Mouse (Mus musculus) T-helper 2 cell (primary cell): Measurements from ENCODE around the gene Myh10.

Experiments used
- in situ Hi-C: fragments of 300-600 bp; cut with MboI, MseI; formaldehyde crosslinking; loops from one replicate; pipeline ENCODE4 v1.15.1; 2025; ENCODE audit warnings: high pct_unique_total_duplicates

Myh10 gene

DNA sequence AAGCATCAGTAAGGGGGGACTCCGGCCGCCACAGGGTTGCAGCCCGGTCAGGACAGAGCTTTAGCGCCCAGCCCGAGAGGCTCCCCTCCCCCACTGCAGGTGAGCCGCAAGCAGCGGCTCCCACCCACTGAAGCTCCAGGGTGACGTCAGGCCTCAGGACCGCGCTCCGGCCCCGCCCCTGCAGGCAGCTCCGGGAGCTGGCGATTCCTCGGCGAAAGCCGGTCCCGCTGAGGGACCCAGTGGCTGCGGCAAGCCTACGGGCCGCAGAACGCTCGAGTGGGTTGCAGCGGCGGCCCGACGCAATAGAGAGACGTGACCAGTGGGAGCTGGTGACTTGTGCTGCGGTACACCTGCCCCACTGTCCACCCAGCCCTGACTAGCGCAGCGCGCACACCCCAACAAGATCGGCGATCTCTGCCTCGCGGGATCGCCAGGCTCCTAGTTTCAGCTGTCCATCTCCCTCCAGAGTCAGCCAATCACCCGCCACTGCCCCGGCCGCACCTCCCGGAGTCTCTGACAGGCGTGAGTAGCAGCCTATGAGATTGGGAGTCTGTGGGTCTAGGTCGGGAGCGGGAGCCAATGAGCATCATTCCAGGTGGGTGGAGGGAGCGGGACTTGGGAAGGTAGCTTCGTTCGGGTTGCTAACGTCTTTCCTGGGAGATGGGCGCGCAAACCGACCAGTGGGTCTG, at the start of gene Myh10:
Gene Myh10, plus strand, starts transcription at position 239 of the 689 bp plus-strand sequence.
- in situ Hi-C loops, result no loop called here

DNA sequence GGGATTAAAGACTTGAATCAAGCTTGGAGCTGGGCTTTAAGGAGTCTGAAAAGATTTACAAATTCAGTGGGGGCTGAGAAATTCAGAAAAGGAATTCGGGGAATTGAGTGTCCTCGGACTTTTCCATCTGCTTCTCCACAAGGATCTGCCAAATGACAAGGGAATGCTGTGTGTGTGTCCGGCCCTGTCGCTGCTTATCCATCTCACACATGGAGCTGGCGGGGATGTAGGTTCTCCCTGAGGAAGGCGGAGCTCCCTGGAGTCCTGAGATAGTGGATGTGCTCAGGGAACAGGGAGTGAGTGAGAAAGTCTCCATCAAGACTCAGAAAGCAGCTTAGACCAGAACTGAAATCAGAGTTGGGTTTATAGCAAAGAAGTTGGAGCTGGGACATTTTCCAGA, 46.6 kb upstream of the Myh10 start:
- in situ Hi-C loops, result no loop called here

DNA sequence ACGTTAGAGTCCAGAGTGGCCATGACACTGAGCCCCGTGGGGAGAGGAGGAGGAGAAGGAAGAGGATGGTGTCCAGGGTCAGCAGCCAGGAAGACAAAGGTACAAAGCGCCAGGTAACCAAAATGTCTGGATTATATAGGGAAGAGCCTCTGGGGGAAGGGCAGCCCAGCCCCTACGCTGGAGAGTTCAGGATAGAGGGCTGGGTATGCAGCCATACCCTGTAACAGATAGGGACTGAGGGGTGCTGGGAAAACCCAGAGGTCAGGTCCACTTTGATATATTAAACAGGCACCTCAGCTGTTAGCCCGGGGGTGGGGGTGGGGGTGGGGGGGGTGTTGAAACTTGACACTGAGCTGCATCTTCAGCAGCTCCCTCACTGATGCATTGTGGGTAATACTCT, 43.6 kb upstream of the Myh10 start:
- in situ Hi-C loops, result no loop called here

DNA sequence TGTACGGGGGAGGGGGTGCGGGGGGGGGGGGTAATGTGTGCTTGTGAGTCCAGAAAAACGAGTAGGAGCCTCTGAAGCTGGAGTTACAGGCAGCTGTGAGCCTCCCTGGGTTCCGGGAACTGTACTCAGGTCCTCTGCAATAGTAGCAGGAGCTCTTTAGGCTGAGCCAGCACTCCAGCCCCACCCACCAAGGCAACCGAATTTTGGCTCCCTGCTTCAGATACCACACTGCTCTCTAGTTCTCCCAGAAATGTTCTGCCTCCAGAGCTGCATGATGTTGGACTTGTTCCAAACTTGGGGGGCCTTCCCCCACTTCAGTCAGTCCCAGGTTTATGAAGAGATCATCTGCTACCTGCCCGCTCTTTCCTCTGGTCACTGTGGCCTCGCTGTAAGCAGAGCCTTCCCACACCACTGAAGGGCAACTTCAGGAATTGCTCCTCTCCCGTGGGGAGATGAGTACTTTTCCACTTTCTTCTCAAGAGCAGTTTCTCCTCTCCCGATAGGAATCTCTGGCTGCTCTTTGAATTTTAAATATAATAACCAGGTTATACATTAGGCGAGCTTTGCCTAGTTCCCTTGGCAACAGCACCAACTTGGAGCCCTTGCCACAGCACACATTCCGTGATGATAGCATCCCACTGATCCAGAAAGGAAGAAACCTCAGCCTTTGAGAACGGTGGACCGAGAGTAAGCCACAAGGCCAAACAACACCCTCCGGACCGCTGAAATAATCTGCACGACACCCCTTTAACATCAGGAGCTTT, 42.8 kb upstream of the Myh10 start:
- in situ Hi-C loops, result no loop called here

DNA sequence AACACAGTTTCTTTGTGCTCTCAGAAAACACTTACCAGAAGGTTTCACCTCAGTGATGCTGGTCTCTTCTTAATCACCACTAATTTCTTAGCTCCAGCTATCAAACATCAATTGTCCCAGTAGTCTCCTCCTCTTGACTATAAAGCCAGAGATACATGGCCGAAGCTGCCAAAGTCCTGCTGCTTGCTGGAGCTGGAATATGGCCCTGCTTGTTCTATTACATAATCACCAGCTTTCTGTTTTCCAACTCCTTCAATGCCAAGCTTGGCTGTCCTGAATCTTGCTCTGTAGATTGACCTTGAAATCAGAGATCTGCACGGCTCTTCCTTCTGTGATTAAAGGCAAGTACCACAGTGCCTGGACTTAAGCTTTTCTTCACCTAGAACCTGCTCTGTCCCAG, 39.8 kb upstream of the Myh10 start:
- in situ Hi-C loops, result no loop called here

DNA sequence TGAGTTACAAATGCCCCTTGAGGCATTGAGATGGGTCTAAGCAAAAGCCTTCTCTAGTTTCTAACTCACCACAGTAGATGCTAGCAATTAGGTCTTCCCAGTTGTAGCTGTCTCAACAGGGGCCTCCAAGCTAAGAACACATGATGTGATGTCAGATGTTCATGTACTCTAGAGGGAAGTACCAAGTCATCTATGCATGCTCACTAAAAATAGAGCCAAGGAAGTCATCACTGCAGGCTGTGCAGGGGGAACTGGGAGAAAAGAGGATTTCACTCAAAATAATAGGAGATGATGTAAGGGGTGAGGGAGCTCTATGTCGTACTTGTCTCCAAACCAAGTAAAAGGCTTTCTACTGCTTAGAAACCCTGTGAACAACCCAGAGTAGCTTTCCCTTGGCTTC, 35.8 kb upstream of the Myh10 start:
- in situ Hi-C loops, result no loop called here

DNA sequence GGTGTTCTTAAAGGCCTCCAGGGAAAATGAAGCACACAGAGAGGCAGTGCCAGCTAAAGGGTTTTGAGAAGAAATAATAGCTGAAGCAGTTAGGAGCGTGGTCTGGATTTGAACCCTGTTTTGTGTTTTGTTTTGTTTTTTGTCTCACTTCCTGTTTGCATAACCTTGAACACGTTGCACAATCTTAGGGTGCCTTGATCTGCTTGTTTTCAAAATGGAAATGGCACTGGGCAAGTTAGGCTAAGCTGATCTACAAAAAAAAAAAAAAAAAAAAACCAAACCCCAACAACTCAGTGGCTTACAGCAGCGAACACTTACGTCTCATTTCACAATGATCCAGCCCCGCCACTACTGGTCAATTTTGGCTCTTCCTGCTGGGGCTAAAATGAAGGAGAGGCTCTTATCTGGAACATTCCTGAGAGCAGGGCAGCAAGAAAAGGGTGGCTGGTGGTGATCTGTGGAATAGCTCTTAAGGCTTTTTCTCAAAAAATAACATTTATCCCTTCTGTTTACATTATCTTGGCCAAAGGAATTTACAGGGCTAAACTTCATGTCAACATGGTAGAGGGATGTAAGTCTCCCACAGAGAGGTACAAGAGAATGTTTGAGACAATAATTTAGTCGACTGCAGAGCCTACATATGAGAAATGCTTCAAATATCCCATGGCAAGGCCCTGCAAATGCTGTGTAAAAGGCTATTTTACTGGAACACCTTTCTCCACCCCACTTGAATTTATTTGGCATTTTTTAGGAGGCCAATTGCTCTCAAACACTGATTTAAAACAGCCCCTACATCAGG, 34.3 kb upstream of the Myh10 start:
- in situ Hi-C loops, result no loop called here

DNA sequence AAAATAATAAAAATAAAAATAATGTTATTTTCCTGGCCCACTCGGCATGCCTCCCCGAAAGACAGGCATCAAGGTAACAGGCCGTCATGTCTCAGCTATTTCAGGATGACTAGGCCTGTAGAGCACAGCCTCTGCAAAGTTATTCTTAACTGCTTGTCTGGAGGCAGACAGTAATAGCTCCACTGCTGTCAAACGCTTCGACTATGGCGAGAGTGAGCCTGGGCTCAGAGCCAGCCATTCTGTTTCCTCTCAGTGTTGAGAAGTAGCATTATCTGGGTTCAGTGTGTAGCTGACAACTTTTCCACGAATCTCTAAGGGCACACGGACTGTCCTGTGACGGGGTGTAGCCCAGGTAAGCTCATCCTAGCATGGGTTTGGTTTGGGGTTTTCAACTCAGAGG, 33.5 kb upstream of the Myh10 start:
- in situ Hi-C loops, result no loop called here

DNA sequence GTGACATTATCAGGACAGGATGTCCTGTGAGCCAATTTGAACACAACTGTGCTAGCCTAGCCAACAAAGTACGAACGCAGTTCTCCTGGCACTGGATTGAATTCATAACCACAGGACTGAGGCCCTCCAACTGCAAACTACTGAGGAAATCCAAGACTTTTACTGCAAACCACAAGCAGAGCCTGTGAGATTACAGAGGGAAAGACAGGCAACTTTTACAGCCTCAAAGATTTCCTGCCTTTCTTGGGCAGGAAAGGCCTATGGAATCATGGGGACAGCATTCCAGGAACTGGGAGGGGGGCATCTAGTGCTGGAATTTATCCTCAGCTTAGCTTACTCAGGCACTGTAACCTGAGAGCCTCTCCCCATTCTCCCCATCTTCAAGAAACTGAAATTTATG, 26.0 kb upstream of the Myh10 start:
- in situ Hi-C loops, result no loop called here

DNA sequence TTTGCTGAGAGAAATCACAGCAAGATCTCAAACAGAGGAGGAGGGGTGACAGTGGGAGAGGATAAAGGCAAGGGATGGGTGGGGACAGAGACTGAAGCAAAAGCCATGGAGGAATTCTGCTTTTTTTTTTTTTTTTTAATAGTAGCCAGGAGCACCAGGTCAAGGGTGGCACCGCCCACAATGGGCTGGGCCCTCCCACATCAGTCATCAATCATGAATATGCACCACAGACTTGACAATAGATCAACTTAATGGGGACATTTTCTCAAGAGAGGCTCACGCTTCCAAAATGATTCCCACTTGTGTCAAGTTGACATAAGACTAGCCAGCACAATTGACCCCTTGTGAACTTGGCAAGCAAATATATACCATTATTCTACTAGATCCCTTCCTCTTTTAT, 25.1 kb upstream of the Myh10 start:
- in situ Hi-C loops, result no loop called here

DNA sequence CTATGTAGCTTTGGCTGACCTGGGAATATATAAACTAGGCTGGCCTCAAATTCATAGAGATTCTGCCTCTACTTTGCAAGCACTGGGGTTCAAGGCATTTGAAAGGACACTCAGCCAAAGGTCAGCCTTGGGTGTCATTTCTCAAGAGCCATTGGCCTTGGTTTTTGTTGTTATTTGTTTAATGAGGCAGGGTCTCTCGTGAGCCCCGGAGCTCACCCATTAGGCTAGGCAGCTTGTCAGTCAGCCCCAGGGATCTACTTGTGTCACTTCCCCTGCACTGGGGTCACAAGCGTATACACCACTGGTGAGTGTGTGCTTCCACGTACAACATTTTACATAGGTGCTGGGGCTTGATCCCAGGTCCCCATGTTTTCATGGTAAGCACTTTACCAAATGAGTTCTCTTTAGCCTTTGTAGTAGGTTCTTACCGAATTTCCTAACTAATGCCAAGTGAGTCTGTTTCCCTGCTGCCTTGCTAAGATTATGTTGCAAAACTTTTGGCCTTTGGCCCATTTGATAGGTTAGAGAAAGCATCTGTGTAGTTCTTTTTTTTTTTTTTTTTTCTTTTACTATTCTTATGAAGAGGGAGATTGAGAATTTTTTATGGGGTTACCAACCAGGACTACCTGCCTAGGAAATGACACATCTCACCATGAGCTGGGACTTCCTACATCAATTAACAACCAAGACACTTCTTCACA, 18.9 kb upstream of the Myh10 start:
- in situ Hi-C loops, result no loop called here

DNA sequence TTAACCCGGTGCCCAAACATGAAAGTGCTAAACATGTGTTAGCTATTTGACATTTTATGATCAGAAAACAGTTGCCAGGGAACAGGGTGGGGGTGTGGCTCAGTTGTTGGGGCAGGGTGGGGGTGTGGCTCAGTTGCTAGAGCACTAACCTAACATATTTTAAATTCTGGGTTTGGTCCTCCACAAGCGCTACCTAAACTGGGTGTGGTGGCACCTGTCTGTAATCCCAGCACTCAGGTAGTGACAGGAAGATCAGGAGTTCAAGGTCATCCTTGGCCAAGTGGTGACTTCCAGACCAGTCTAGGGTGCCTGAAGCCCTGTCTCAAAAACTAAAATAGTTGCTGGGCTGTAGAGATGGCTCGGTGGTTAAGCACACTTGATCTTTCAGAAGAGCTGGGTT, 17.3 kb upstream of the Myh10 start:
- in situ Hi-C loops, result no loop called here

DNA sequence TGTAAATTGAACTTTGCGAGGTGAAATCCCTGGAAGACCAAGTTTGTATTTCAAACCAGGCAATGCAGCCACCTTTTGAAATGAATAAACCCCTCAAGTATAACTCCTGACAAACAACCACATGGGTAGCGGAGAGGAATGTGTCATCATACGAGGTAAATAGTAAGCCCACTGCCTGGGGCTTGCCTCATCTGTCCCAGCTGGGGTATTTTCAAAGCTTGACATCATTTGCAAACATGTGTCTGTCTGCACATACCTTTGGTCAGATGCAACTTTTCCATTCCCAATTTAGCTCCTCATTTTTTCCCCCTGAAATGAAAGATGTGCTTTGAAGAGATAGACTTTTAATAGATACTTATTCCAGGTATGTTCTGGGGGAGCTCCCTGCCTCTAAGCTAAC, 16.7 kb upstream of the Myh10 start:
- in situ Hi-C loops, result no loop called here

DNA sequence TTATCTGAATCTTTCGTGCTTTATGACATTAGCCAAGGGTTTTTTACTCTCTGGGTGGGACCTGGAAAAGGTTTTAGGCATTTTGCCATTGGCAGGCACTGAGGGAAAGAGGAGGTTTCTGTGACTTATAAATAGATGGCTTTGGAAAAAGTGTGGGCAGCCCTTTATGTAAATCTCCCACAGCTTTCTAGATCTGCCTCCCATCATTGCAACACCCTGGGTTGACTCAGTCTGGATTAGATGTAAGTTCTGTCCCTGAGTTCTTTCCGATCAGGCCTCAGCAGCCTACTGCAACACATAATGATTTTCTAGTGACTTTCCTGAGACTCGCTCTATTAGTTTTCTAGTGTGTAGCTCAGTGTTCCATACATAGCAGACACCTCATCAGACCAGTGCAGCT, 16.1 kb upstream of the Myh10 start:
- in situ Hi-C loops, result no loop called here

DNA sequence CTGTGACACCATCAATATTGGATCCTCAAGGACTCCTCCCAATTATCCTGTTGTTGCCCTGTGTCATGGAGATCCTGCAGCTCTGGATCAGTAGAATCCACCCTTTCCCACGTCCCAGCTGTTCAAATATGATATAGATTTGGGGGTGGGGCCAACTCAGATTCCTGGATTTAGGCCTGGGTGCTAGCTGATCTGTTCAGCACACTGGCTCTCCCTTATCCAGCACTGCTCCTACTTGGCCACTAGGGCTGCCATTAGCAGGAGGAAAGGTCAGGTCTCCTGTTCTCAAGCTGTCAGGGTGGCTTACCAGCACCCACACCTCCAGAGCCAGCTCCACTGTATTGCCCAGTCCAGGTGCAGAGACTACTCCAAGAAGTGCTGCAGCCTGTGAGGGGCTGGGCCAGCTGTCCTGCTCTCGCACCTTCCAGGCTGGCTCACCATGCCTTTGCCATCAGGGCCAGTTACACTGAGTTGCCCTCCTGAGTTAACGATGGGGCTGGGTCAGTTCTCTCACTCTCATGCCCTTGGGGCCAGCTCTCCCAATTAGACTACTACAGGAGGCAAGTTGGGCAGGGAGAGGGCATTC, 10.0 kb upstream of the Myh10 start:
- in situ Hi-C loops, result no loop called here

DNA sequence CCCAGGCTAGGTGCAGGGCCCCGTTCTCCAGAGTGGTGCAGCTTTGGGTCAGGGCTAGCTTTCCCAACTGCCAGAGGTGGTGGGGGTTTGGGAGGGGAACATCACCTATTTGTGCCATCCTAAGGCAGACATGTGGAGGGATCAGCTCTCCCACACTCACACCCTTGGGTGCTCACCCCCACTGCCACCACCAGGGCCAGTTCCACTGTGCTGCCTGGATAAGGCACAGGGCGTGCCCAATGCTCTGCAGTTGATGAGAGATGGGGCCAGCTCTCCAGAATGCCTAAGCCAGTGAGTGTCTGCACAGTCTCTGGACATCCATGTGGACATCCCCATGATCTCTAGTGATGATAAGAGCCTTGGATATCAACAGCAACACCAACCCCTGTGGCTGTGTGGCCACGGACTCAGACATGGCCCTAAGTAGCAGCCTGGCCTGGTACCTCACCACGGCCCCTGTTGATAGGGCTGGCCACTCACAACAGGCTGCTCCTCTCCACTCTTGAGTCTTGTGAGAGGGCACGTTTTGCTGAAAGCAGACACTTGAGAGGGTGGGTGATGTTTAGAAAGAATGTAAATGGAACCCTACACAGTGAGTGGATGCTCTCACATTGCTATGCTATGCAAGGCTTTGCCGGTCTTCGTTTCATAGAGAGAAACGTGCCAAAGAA, 9.1 kb upstream of the Myh10 start:
- in situ Hi-C loops, result no loop called here

DNA sequence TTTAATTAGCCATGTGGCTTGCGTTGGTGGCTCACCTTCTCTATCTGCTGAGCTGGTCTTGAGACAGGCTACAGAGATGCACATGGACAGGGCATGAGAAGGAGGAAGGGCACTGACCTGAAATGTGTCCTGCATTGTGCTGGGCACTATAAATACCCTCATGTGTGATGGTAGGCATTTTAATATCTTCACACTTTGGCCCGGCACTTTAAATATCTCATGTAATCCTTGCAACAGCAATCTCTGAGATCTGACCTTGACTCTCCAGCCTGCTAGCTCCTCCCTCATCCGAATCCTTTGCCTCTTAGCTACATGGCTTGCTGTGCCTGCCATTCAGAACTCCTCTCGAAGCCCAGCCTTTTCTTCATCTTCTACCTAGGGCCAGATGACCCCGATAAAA, 5.4 kb upstream of the Myh10 start:
- in situ Hi-C loops, result no loop called here

DNA sequence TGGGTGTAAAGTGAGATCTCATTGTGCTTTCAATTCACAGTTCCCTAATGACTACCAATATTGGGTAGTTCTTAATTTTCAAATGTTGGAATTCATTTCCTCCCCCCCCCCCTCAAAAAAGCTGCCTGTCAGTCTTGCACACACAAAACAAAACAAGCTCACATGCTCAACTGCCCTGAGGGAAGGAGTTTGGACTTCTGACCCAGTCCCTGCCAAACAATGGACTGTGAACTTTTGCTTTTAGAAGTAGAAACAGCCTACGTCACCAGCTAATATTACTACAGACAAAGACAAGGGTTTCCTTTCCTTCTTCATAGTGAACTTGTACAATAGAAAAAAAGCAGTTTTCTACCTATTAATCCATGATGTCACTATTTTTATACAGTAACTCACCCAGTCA, 2.1 kb upstream of the Myh10 start:
- in situ Hi-C loops, result no loop called here

DNA sequence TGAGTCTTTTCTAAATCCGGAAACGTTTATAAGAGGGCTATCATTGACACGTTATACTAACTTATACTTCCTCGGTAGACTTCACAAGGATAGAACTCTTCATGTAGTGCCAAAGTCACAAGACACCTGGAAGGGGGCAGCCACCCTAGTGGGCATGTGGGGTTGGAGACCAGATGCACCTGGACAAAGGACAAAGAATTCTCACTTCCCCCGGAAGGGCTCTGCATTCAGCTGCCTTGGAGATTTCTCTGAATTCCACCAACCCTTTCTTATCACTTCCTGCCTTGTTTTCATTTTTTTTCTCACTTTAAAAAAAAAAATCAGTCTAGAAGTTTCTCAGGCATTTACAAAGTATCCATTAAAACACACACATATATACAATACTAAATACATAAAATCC, 894 bp upstream of the Myh10 start:
- in situ Hi-C loops, result no loop called here

DNA sequence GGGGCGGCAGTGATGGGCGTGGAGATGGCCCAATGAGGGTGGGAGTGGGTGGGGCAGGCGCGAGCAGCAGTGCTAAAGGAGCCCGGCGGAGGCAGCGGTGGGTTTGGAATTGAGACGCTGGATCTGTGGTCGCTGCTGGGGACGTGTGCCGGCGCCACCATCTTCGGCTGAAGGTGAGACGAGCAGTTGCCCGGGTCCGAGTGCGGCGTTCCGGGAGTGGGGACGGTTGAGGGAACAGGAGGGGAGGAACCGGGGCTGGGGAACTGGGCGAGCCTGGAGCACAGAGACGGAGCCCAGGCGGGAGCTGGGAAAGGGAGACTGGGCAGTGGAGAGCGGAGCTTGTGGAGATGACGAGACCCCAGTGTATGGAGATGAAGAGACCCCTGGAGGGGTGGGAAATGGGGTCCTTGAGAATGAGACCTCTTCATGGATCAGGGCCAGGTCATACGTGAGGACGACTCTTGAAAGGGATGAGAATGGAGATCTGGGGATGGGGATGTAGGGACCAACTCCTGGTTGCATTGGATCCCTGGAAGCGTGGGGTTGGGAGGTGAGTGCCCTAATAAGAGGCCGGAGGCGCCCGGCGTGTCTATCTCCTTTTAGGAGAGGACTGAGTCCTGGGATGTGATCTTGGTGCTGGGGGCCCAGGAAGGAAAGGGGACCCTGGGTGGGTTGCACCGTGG, 792 bp downstream of the Myh10 start:
- in situ Hi-C loops, result no loop called here
